Mouse (Mus musculus): Measurements from ENCODE around the gene Ociad1. TPM values are rescaled to one million over a fixed set of nuclear protein-coding genes. Genes with fewer than 3 reads are reported as not detected.
A peak's percentile ranks its signal among the peaks of the same experiment; 100 is the strongest.

Gene Ociad1
- total RNA-seq, 2 experiments from 2014 or later, result 454 to 476 TPM

DNA sequence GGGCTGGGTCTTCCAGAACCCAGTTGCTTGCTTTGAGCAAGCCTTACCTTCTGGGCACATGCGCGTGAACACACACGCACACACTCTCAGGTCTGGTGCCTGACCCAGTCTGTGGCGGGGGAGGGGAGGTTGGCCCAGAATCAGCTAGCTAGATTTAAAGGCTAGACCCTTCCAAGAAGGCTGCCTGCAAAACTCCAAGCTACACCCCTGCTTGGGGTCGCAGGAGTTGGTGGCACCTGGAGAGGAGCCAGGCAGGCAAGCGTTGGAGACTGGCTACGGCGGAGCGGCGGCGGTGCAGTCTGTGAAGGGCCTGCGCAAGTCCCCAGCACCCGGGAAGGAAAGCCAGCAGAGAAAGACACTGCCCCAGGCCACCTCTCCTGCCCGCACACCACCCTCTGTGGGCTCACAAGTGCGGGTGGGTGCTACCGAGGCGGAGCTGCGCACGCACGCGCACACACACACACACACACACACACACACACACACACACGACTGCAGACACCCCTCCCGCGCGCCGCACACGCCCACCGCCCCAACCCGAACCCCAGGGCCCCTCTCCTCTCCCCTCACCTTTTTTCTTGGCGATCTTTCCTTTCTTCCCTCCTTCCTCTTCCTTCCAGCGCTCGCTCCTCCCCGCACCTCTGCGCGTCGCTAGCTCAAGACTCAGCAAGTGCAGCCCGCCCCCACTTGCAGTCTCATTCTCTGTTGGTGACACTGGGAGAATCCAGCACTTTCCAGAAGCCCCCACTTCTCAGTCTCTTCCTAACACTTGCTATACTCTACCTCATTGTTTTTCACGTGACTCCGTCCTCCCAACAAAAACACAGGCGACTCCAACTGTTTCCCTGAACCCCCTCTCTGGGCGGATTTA, 45.6 kb downstream of the Ociad1 start:
- peak; percentile 41 to 44 for DNase-seq (ENCODE audit: extremely low spot score in 1 of 2, low spot score in 1 of 2)

- DNase-seq (ENCODE audit: extremely low spot score in 1 of 2, low spot score in 1 of 2), result no peak
Measured at GRCm38 (mm10) chr5:73338832-73339163, 46.2 kb downstream of the Ociad1 start.

DNA sequence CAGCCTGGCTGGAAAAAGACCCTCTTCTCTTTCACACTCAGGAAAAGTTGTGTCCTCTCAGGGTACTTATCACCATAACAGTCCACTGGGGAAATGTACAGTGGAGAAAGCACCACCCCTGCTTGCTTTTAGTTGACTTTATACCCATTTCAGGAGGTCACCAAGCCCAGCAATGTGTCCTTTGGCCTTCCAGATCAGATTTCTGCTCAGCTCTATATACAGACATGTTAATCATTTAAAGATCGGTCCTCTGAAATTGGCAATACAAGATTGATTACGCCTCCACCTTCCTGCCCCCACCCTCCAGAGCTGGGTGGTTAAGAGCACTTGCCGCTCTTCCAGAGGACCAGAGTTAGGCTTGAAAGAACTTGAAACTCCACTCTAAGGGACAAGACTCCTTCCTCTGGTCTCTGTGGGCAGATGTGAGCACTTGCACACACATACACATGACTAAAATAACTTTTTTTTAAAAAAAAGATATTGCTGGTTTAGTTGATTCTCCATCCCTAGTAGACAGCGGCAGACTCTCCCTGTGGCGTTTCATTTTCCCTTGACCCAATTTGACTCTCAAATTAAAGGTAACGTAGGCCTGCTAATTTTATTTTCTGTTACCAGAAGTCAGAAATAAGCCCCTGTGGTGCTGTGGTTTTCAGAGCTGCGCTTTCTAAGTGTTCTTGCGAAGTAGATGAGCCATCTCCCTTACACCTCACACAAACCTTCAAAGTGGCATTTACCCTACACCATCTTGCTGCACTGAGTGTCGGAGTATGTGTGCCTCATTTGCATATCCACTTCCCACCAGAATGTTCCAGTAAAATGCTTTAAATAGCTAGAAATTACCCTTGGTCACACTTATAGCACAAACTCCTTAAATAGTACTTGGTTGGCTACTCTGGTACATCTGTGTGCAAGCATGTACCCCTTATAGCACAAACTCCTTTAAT, 47.5 kb downstream of the Ociad1 start:
- no peak for DNase-seq (ENCODE audit: extremely low spot score in 1 of 2, low spot score in 1 of 2)

DNA sequence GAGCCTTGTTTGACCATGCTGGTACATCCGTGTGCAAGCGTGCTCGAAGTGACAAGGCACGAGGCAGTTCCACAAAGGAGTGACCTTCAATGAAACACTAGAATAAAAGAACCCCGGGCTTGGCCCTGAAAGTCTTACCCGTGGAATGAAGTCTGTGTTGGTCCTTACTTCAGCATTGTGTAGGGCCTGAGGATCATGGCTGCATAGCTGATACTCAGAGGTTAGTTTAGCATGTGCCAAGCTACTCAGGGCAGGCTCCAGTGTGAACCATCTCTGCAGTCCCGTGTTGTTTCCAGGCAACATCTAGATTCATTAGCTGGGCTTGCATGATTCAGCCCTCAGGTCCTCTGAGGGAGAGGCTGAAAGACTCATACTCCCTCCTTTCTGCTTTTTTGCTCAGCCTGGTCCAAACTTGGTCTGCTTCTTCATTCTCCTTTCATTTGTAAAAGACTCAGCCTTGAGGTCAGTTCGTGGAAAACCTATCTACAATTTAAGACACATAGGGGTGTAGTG, 48.2 kb downstream of the Ociad1 start, which contains the start of gene Ociad2:
TSS of gene Ociad2 (minus strand) at position 306 of the 513 bp plus-strand sequence.
- DNase-seq (ENCODE audit: extremely low spot score in 1 of 2, low spot score in 1 of 2), result no peak

GRCm38 (mm10) chr5:73342701-73343355, 50.2 kb downstream of the Ociad1 start:
- DNase-seq (ENCODE audit: extremely low spot score in 1 of 2, low spot score in 1 of 2), result no peak

DNA sequence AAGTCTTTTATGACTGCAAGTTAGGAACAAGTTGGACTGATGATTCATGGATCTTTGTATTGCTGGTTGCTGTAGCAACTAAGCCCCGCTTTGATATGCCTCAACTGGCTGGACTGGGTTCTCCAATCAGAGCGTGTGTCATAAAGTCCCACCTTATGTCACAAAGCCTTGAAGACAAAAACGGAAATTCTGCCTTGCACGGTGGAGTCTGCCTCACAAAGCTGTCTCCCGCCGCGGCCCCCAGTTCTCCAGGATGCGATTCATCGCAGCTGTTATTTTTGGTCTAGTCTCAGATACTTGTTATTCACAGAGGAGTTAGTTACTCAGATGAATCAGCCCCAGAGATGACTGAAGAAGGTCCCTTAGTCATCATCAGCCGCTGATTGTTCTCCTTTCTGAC, 51.7 kb downstream of the Ociad1 start:
- peak; percentile 29 to 46 for DNase-seq (ENCODE audit: extremely low spot score in 1 of 2, low spot score in 1 of 2)

DNA sequence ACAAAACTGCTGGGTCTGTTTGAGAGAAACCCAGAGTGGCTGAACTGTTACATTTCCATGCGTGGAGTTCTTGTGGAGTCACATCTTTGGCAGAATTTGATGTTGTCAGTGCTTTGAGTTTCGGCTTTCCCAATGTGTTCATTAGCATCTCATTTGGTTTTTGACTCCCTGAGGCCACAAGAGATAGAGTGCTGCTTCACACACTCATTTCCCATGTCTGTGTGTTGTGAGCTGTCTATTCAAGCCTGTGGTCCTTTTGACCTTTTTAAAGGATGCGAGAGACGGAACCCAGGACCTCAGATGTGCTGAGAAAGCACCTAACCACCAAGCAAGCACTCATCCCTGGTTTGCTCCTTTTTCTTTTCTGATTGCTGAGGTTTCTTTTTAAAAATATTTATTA, 52.7 kb downstream of the Ociad1 start:
- DNase-seq (ENCODE audit: extremely low spot score in 1 of 2, low spot score in 1 of 2), result no peak

GRCm38 (mm10) chr5:73349514-73349913, 56.9 kb downstream of the Ociad1 start:
- DNase-seq (ENCODE audit: extremely low spot score in 1 of 2, low spot score in 1 of 2), result no peak

DNA sequence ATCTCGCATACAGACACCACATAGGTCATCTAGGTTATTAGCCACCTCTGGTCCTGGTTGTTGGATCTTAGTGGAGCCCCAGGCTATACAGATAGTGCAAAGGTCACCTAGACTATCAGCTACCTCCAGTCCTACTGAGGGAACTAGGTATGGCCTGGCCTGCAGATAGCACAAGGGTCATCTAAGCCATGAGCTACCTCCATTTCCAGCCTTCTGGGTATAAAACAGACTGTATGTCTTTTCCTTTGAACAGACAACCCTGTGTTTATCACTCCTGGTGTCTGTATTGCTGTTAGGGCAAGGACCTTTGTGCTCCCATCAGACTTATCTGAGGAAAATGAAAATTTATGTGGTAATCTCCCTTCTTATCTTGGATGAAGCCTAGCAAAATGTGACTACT, 59.2 kb downstream of the Ociad1 start:
- DNase-seq (ENCODE audit: extremely low spot score in 1 of 2, low spot score in 1 of 2), result no peak

GRCm38 (mm10) chr5:73353519-73353918, 60.9 kb downstream of the Ociad1 start:
- no peak for DNase-seq (ENCODE audit: extremely low spot score in 1 of 2, low spot score in 1 of 2)

GRCm38 (mm10) chr5:73353978-73354377, 61.4 kb downstream of the Ociad1 start:
- no peak for DNase-seq (ENCODE audit: extremely low spot score in 1 of 2, low spot score in 1 of 2)

DNA sequence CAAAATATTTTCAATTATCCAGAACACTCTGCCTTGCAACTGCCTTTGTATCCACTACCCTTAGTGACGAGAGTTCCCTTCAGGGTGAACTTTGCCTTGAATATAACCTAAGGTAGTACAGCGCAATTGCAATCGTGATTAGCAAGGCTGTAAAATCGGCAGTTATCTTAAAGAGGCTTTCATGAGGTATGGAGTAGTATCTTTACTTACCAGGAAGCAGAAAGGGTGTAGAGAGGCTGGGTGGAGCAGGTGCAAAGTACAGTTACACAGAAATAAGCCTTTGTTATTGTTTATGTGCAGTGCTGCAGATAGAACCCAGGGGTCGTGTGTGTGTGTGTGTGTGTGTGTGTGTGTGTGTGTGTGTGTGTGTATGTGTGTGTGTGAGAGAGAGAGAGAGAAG, 62.8 kb downstream of the Ociad1 start:
- no peak for DNase-seq (ENCODE audit: extremely low spot score in 1 of 2, low spot score in 1 of 2)

- DNase-seq (ENCODE audit: extremely low spot score in 1 of 2, low spot score in 1 of 2), result no peak
Measured at GRCm38 (mm10) chr5:73359134-73359751, 66.7 kb downstream of the Ociad1 start.

GRCm38 (mm10) chr5:73359752-73360141, 67.2 kb downstream of the Ociad1 start:
- no peak for DNase-seq (ENCODE audit: extremely low spot score in 1 of 2, low spot score in 1 of 2)

DNA sequence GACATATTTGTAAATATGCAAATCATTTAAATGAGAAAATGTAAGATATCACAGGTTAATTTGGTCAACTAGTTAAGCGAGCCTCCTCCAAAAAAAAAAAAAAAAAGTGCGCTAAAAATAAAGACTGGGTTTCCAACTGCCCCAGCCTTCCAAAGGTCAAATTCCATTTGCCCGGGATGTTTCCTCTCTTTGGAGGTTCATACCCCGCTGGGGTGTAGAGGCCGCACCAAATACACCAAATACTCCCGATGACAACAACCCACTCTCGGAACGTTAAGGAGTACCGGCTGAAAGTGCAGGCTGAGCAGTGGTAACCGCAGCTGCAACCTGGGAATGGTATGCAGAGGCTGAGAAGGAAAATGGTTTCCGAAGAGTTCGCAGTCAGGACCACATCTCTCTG, 67.7 kb downstream of the Ociad1 start:
- DNase-seq (ENCODE audit: extremely low spot score in 1 of 2, low spot score in 1 of 2), result no peak

DNA sequence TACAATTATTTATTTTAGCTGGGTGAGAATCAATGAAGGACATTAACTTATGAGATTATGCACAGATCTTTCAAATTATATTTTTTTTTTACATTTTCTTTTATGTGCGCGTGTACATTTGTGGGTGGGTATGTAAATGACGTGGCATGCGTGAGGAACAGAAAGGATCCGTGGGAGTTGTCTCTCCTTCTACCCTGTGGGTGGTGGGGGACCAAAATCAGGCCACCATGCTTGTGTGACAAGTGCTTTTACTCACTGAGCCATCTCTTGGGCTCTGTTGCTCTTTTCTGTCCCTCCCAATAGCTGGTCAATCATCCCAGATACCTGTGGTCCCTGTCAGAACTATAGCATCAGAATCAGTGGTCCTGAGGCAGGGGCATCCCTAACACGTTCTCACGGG, 69.8 kb downstream of the Ociad1 start:
- no peak for DNase-seq (ENCODE audit: extremely low spot score in 1 of 2, low spot score in 1 of 2)

DNA sequence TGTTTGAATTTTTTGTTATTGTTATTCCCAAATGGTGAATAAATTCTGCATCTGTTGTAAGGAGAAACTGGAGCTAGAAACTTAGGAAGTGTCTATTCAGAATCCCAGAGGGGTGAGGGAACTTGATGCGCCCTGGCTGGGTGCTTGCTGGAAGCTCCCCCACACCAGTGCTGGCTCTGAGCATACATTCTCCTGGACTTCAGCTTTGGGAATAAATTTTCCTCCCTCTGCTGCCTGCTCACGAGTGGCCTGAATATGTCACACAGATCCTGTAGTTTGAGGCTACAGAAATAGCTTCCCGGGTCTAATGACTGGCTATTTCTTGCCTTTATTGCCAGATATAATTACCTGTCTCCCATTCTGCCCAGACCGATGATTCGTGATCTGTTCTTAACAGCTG, 70.2 kb downstream of the Ociad1 start:
- no peak for DNase-seq (ENCODE audit: extremely low spot score in 1 of 2, low spot score in 1 of 2)
